Mouse (Mus musculus): ENCODE data around the gene Meis1. TPM values are rescaled to one million over a fixed set of nuclear protein-coding genes. Genes with fewer than 3 reads are reported as not detected.

The Meis1 gene
- total and polyA plus RNA-seq, 3 experiments: 0.19 to 3.6 (median 0.81) TPM

DNA sequence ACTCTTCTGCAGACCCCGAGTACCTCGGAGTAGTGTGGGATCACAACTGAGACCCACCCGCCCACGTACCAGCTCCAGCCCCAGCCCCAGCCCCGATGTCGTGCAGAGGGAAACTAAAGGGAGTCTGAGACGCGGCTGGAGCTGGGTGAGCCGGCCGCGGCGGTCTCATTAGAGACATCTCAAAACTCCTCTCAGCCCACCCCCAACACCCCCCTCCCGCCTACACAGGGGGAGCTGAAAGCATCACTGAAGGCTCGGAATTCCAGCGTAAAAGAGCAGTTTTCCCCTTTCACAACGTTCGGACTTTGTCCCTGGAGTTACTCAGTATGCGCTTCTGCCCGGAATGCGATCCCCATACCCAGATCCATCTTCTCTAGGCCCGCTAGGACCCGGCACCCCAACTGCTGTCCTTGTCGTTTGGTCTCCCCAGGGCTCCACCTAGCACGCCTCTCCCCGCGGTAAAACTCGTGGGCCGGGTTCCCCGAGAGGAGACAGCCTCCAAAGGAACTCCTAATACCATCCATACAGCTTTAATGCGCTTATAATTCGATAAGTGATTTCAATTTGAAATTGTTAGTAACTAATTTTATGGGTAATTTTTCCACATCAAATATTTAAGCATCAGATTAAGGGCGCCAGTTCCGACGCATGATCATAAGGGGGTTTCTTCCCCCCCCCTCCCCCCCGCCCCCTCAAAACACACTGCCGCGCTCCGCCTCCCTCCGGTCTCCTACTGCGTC is 141.7 kb downstream of the Meis1 start:
- peaks cover 2 to 3% of the 10 kb centered on the region in 2 experiments; a peak in 1 of 4 replicates for H3K4me1 ChIP-seq (ENCODE audit: control insufficient read depth in 1 of 2, insufficient read depth in 2 of 2)
- in situ Hi-C loops (cut with MboI; ENCODE audit: low pct_ligation_motif_present, low pct_unique_long_range_greater_than_20kb, low sequenced_read_pairs): no loop called here
- no peak overlapping the region for H3K4me2 ChIP-seq (ENCODE audit: insufficient read depth, low read depth, poor library complexity, severe bottlenecking)
- dilution Hi-C loops (cut with MboI; ENCODE audit: extremely low pct_ligation_motif_present, extremely low pct_unique_long_range_greater_than_20kb, low sequenced_read_pairs): no loop called here
- H3K9ac ChIP-seq (ENCODE audit: insufficient read depth, low read depth): no peak overlapping the region
- H3K4me3 ChIP-seq (replicated peaks in 1 of 3; ENCODE audit: low read depth in 2 of 3, low read length in 2 of 3, poor library complexity in 1 of 3): no peak overlapping the region
- H3K27me3 ChIP-seq (replicated peaks): no peaks in the 10 kb centered on the region
- TF ChIP-seq MYC (IDR thresholded peaks at IDR 0.05; ENCODE audit: low read depth, low read length) (no peak), MAFK (IDR thresholded peaks at IDR 0.05; ENCODE audit: insufficient replicate concordance, low read length) (no peak), JUN (IDR thresholded peaks at IDR 0.05; ENCODE audit: insufficient read depth, low read depth, low read length) (no peak), RAD21 (IDR thresholded peaks at IDR 0.05; ENCODE audit: low read depth, low read length) (no peak), ZNF384 (IDR thresholded peaks at IDR 0.05; ENCODE audit: low read depth, low read length) (no peak), NRF1 (IDR thresholded peaks at IDR 0.05; ENCODE audit: low read depth, low read length) (no peak), BHLHE40 (IDR thresholded peaks at IDR 0.05; ENCODE audit: low read depth, low read length) (no peak), USF2 (conservative IDR thresholded peaks at IDR 0.05; ENCODE audit: low read depth, low read length) (no peak), MEF2A (IDR thresholded peaks at IDR 0.05; ENCODE audit: borderline replicate concordance, low read depth, low read length) (no peak), MXI1 (IDR thresholded peaks at IDR 0.05; ENCODE audit: low read depth, low read length) (no peak), ZMIZ1 (IDR thresholded peaks at IDR 0.05; ENCODE audit: low read depth, low read length) (no peak), CHD1 (IDR thresholded peaks at IDR 0.05; ENCODE audit: low read depth, low read length) (no peak), SIN3A (IDR thresholded peaks at IDR 0.05; ENCODE audit: low read length) (no peak), PAX5 (IDR thresholded peaks at IDR 0.05; ENCODE audit: low read length) (no peak), JUND (conservative IDR thresholded peaks at IDR 0.05; ENCODE audit: low read depth, low read length) (no peak), CTCF (conservative IDR thresholded peaks at IDR 0.05 in 1 of 2, IDR thresholded peaks at IDR 0.05 in 1 of 2; ENCODE audit: low read depth in 2 of 2, low read length in 2 of 2) (no peak), KAT2A (IDR thresholded peaks at IDR 0.05; ENCODE audit: insufficient replicate concordance, low read length) (no peak), ETS1 (conservative IDR thresholded peaks at IDR 0.05; ENCODE audit: low read depth, low read length) (no peak), HCFC1 (IDR thresholded peaks at IDR 0.05; ENCODE audit: low read depth, low read length) (no peak), GABPA (IDR thresholded peaks at IDR 0.05; ENCODE audit: insufficient replicate concordance, low read depth, low read length) (no peak)
- peaks cover 8% of the 10 kb centered on the region for H3K9me3 ChIP-seq (replicated peaks; ENCODE audit: low read length)
- H3K79me2 ChIP-seq (replicated peaks; ENCODE audit: control insufficient read depth, extremely low read depth, insufficient read depth, poor library complexity, severe bottlenecking): no peaks in the 10 kb centered on the region
- H3K36me3 ChIP-seq (replicated peaks in 1 of 2; ENCODE audit: control insufficient read depth in 1 of 2, insufficient read depth in 1 of 2, low read length in 1 of 2): no peaks in the 10 kb centered on the region
- H3K27ac ChIP-seq (ENCODE audit: insufficient read depth, low read depth): no peak overlapping the region
- DNase-seq (ENCODE audit: extremely low read depth): no peak
